Mouse (Mus musculus) v-Abl transformed pro-B cells (cell line): ENCODE results near the gene Ltb4r2.

Source experiments
- in situ Hi-C, 2 experiments: fragments of 400-800 bp; cut with MboI; formaldehyde crosslinking; loops; one replicate each; pipeline ENCODE4 v1.15.1; 2025; ENCODE audit not compliant: unreplicated experiment in 2 of 2

Ltb4r2 gene

DNA sequence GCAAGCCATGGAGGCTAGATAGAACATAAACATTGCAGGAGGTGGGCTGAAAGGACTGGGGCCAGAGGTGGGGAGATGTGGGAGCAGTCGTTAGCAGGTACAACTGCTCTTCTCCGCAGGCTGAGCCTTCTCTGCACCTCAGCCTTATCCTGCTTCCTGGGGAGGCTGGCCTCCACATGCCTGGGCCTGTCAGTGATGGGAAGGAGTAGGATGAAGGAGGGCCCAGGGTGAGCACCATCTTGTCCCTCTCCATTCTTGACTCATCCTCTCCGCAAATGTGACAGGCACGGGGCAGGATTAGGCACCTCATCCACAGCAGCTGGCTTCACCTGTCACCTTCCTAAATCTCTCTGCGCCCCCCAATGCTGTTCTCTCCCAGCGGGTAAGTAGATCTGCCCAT is at the start of gene Ltb4r2:
Gene Ltb4r2 (plus strand): TSS at position 266 of the 400 bp plus-strand sequence.
- in situ Hi-C loops, result loop anchor here in 1 of 2 experiments (25.0 kb wide), 1 partner anchor 649 kb away; the partner anchor contains the start of genes Ap1g2 and Jph4

DNA sequence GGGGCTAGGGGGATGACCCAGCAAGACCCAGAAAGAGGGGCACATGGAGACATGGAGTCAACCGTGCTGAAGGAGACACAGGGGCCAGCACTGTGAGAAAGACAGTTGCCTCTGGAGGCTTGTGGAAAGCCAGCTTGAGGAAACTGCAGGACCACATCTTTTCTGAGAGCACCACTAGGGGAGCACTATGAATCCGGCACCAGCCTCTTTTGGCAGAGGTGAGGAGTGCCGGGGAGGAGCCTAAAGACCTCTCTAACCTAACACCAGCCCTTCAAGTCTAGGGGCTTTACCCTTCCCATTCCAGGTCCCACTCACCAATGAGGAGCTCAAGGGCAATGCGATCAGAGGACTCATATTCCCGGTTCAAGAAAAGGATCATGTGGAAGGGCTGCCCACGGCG is 49.4 kb upstream of the Ltb4r2 start:
- in situ Hi-C loops, result no loop called here

DNA sequence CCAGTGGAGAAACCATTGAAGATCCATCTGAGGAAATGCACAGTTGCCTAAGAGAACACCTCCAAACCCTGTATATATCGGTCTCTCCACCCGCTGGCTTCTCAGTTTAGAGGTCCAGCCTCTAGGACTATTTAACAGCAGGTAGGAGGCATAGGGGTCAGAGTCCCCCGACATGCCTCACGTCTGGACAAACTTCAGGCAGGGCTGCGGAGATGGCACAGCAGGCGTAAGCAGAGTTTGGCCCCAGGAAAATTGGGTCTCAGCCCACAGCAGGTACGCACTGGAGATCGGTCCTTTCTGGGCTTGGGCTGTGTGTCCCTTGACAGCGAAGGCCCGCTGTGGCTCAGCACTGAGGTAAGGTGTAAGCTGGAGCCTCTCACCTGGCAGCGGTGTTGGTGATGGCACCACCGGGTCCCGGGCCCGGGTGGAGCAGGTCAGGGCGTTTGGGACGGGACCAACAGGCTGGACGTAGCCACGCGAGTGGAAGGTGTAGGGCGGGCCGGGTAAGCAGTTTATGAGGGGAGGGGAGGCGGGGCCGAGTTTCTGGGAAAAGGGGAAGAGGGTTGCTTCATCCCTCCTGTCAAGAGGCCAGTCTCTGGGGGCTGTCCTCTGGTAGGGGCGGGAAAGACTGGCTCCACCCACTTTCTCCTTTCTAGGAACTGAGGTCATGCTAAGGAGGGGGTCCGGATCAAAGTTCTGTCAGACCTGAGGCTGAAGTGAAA is 48.1 kb upstream of the Ltb4r2 start:
- in situ Hi-C loops, result no loop called here

DNA sequence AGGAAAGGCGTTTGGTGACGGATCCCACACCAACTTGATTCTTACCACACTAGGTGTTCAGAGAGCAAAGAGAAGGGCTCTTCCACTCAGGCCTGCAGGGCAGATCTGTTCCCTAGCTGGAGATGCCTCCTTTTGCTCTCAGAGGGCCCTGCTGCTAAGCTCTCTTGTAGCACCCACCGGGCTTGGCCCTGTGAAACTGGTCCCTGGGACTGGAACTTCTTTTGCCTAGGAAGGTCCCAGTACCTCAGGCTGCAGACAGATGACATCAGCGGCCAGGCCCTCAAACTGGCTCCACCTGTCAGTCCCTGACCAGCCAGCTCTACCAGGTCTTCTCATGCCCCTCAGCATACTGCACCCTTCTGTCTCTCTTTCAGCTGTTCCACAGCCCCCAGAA is 47.5 kb upstream of the Ltb4r2 start, which contains the start of gene Tgm1:
Gene Tgm1 (minus strand): TSS at position 198 of the 394 bp plus-strand sequence.
- in situ Hi-C loops, result no loop called here

DNA sequence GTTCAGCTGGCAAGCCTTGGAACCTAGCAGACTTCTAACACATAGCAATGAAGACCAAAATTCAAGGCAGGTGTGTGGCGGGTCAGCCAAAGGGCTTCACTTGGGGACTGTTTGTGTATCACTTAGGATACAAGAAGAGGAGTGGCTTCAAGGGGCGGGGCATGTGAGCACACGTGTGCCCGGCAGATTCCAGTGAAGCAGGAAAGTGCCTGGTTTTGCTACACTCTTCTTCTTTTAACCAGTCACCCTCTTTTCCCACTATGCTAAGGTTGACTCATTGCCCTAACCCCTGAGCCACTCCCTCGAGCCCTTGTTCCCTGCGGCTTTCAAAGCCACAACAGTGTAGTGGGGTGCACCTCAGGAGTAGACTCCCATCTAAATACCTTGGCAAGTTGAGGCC is 46.3 kb upstream of the Ltb4r2 start:
- in situ Hi-C loops, result no loop called here

DNA sequence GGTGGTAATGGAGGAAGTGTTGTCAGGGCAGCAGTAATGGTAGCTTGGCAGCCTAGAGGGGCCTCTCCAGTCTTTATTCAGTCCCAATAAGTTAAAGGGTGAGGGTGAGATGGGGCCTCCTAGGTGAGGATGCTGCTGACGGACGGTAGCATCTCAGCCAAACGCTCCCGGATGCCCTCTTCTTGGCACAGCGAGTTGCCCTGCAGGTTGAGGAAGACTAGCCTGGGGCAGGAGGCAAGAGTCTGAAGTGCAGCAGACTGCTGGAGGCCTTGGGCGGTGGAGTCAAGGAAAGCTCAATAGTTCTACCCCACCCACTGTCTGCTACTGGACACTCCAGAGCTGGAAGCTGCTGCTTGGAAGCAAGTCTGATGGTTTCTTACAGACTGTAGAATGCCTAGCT is 45.0 kb upstream of the Ltb4r2 start:
- in situ Hi-C loops, result no loop called here

DNA sequence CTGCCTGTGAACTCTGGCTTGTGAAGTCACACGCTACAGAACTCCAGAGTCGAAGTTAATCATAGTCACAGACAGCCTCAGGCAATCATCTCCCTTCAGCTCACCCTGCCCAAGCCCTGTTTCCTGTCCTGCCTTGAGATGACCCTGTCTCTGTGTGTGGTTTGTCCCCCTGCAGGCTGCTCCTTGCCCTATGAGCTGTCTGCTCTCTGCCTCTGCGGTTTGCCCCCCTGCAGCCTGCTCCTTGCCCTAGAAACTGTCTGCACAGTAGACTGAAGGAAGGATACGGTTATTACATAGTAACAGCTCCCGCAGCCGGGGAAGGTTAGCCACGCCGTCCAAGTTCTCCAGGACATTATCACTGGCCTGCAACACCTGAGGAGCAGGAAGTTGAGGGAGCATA is 44.3 kb upstream of the Ltb4r2 start:
- in situ Hi-C loops, result no loop called here

DNA sequence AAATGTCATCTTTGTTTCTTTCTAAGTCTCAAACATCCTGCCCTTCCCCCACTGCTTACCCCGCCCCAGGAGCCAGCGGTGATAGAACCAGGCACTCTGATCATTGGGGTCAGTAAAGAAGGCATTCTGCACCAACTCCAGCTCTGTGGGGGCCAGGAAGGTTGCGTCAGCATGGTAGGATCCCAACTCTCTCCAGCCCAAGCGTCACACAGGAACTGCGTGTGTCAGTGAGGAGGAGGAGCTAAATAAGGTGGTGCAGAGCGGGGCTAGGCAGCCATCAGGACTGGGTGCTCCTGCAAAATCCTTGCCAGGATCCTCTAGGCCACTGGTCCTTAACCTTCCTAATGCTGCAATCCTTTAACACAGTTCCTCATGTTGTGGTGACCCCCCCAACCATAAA is 41.5 kb upstream of the Ltb4r2 start:
- in situ Hi-C loops, result no loop called here

DNA sequence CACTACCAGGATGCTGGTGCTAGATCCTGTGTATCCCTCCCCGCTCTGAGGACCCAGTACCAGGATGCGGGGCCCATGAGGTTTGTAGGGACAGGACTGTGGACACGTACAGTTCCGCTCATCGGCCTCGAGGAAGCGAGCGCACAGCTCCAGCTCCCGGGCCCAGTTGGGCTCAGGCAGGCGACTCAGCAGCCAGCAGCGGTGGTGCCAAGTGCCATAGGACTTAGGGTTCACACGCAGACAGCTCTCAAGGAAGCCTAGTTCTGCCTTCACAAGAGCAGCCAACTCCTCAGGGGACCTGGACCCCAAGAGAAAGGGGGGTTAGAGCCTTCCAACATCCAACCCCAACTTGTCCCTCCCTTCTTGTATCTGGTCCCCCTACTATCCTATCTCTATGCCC is 40.6 kb upstream of the Ltb4r2 start:
- in situ Hi-C loops, result no loop called here

DNA sequence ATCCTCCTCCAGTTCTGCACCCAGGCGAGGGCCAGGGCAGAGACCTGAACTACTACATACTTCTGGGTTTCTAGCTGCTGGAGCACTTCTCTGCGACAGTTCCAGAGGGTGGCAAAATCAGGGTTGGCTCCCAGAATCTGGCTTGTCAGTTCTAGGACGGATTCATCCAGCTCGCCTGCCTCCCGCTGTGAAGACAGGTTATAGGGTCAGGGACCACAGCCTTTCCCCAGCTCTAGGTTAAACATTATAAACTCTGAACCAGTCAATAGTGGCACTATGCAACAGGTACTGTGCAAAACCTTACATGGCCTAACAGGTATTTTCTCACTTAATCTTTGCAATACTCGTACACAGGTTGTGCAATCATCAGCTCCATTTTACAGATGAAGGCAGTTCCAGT is 40.2 kb upstream of the Ltb4r2 start:
- in situ Hi-C loops, result no loop called here

DNA sequence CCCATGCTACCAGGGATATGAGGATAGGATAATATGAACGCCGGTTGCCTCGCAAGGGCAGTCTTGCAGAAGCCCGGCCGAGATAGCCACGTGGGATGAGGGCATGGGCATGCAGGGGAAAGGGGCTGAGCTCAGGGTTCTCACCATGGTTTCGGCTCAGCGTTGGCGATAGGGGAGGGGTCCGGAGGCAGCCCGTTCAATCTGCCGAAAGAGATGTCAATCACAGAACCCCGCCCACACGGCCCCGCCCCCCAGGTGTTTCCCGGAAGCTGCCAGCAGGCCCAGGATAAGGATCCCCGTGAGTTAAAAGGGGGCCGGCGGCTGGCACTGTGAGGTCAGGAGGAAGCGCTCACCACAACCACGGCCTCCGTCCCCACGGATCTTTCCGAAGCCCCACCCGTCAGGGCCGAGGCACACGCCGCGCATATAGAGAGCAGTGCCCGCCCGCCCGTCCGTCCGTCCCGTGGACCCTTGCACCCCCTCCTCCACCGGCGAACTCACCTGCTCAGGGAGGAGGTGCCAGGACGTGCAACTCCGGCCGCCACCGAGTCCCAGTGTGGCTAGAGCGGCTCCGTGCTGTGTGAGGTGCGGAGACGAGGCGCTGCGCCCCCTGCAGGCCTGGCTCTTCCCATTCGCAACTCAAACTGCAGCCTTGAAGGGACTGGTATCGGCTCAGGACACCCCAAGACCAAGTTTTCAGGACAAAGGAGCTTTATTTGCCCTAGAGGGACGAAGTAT is 39.4 kb upstream of the Ltb4r2 start, which contains the start of gene Rabggta:
Gene Rabggta (minus strand): TSS at position 564 of the 738 bp plus-strand sequence.
- in situ Hi-C loops, result no loop called here

DNA sequence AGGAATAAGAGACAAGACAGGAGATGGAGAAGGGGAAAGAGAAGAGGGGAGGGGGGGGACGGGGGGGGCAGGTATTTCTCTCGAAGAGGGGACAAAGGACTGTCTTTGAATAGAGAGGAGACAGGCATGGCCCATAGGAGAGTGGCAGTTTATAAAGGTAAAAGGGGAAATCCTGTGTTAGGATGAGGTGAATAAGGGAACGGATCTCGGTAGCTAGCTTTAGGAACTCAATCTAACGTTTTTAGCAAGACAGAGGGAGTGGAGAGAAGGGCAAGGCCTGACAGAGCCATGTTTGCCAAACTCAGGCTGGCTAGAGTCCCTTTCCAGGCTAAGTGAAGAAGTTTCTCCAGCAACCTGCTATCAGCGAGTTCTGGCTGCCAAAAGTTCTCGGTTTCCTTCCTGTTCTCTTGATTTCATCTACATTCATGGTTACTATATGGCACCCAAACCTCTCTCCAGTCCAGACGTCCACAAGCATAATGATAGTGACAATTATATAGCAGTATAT is 38.7 kb upstream of the Ltb4r2 start:
- in situ Hi-C loops, result no loop called here

DNA sequence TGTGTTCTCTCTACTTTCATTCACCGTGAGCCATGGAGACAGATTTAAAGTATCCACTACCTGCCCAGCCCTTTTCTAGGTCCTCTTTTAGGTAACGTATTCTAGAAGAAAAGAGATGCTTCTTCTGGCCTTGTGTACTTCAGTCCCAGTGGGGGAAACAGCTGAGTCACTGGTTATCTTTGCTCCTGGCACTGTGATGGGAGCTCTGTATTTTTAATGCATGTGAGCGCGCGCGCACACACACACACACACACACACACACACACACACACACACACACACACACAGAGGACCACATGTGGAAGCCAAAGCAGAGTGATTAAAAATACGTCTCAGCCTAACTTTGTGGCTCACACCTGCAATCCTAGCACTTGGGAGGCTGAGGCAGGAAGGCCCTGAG is 37.8 kb upstream of the Ltb4r2 start:
- in situ Hi-C loops, result no loop called here

DNA sequence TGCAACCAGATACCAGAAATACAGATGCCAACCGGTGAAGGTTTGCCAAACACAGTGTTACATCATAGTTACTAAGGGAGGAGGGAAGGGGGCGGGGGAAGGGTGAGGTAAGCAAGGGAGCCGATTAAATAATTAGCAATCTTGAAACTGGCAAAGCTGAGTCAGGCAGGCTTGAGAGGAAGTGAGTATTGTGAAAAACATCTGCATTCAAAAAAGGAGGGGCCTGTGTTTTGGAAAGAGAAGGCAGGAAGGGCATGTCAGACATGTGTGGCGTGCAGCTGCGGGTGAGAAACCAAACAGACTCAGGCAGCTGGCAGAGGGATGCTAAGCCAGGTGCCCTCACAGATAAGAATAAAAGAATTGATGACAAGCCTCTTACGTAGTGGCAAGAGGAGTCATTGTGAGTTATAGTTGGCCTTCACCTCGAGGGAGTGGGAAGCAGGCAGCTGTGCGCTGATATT is 36.8 kb upstream of the Ltb4r2 start:
- in situ Hi-C loops, result no loop called here

DNA sequence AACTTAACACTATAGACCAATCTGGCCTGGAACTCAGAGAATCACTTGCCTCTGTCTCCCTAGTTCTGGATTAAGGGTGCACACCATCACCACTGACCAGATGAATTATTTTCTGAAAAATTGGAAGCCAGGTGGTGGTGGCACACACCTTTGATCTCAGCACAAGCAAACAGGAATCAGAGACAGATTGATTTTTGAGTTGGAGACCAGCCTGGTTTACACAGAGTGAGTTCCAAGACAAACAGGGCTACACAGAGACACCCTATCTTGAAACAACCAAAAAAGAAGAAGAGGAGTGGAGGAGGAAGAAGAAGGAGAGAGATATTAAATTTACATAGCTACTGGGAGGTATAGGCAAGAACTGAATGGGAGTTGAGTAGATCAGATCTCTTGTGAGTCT is 35.0 kb upstream of the Ltb4r2 start:
- in situ Hi-C loops, result no loop called here

DNA sequence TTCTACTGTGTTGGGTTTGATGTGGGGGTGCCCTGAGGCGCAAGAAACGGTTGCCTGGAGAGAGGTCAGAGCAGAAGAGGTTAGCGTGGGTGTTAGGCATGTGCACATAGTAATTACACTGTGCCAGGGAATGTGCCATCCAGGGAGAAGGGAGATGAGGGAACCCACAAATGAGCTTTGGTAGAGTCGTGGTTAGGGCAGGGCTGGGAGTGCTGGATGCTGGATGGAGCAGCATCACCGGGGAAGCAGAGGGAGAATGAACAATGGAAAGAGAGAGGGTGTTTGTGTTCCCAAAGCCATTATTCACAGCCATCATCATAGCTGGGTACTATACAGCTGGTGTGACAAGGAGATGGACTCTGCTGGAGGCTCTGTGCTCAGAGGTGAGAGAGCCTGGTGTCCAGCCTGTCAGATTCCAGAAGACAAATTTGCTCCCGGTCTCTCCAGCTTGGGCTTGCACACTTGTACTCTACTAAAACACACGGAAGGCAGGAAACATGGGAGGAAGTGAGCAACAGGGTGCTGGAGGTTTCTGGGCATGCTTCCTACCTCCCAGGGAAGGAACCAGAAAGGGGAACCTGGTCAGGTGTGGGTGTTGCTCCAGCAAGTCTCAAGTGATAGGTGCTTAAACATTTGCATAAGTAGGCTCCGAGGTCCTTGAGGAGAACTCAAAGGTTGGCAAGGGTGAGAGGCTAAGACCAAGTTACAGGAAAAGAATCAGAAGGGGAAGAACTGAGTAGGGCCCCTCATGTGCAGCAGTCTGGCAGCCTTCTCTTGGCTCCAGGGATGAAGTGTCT is 33.1 kb upstream of the Ltb4r2 start:
- in situ Hi-C loops, result no loop called here

DNA sequence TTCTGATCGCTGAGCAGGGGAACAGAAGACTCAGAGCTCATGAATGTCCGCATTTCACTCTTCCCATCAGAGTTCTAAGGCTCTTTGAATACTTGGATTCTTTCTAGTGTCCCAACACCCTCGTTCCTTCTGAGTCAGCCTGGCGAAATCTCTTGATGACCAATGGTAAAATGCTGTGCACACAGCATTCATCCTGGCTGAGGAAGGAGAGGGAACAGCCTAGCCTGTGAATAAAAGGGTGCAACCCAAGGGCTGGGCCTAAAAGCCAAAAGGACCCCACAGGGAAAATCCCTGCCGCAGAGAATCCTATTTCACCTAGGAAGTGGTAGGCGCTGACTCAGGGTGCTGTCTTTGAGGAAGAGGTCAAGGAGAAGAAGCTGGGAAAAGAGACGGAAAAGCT is 31.1 kb upstream of the Ltb4r2 start:
- in situ Hi-C loops, result no loop called here

DNA sequence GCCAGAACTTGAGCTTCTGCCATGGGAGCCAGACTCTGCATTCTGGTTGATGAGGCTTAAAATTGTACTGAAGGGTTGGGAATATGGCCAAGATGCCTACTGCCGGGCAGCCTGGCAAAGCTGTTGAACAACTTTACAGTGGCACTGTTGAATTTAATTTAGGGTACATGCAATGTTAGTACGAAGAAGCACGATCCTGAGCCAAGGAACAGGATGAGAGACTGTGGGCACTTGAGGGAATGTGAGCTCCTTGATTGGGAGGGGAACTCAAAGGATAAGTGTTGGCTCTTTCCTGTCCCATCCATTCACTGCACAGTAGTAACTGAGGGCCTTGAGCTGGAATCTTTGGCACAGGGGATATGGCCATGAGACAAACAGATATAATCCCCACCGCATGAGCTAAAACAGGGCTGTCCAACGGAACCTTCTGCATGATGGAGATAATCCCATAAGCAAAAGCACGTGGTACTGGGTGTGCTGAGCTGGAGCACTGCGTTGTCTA is 30.6 kb upstream of the Ltb4r2 start:
- in situ Hi-C loops, result no loop called here

DNA sequence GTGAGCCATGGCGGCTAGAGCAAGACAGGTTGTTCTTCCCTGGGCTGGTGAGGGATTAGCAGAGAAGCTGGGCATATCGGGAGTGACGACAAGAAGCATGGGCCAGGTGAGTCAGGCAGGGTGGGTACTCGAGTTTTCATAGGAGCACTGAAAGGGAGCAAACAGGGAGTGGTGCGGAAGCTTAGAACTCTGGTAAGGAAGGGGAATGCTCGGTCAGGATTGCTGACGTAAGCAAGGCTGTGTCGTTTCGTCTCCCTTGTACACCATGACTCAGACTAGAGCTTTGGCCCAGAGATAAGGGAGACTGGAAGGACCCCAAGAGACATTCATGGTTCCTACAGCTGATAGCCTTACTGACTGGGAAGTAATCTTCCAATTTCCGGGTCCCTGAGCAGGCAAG is 27.3 kb upstream of the Ltb4r2 start:
- in situ Hi-C loops, result no loop called here

DNA sequence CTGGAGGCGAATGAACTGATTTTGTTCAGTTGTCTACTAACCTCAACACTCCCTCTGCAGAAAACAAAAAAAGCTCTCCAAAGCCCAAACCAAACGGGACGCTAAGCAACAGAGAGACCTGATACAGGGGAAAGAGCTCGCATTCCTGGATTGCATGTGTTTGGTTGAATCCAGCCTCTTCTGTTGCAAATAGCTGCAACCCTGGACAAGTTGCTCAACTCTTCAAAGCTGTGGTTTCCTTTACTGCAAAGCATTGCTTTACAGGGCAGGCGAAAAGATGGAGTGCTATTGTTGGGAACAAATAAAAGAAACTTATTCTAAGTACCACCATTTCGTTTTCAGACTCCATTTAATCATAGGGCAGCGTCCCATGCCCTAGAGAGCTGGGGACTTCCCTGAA is 26.4 kb upstream of the Ltb4r2 start:
- in situ Hi-C loops, result no loop called here

DNA sequence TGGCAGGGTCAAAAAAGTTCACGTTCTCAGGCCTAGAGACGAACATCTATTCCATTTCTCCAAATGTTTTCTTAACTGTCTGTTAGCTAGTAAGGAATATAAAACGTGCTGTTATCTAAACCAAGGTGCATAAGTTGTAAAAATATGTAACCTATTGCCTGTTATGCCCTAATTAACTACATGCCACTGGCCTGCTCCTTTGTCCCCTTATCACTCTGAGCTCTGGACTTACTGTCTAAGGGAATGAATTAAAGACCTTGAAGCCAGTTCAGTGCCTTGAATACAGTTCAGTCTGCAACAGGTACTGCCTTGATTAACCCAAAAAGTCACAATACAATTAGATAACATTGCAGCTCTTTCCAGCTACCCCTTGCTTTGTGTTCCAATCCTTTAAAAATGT is 25.9 kb upstream of the Ltb4r2 start:
- in situ Hi-C loops, result no loop called here
